Mouse (Mus musculus): ENCODE results near the gene Tagln.

DNA sequence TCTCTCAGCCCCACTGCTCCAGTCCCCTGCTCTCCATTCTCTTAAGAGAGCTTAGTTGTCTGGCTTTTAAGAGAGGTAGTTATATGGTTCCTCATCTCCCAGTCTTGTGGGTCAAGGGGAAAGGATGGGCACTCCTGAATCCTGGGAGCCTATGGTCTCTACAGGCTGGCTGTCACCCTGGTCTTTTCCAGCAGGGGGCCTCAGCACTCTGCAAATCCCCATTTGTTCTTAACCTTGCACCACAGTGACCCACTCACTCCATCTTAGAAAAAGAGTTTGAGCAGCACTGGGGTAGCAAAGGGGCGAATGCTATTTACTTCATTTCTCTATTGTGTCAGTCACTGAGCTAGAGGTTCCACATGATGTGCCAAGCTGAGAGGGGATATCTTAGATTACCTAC is 24.2 kb downstream of the Tagln start:
- TF ChIP-seq USF2 (IDR thresholded peaks at IDR 0.05; ENCODE audit: borderline replicate concordance in 1 of 2, insufficient read depth in 1 of 2, low read depth in 1 of 2, low read length in 2 of 2) (no peak), GABPA (IDR thresholded peaks at IDR 0.05; ENCODE audit: low read depth, low read length) (no peak), SIN3A (IDR thresholded peaks at IDR 0.05; ENCODE audit: low read length) (no peak), POLR2A (IDR thresholded peaks at IDR 0.05; ENCODE audit: control insufficient read depth in 1 of 2, insufficient read depth in 1 of 2, low read depth in 1 of 2, low read length in 2 of 2, poor library complexity in 1 of 2) (no peak), MEF2A (IDR thresholded peaks at IDR 0.05; ENCODE audit: extremely low read depth, insufficient replicate concordance, low read depth, low read length, poor library complexity, severe bottlenecking) (no peak), EP300 (IDR thresholded peaks at IDR 0.05; ENCODE audit: low read depth in 1 of 2, low read length in 2 of 2) (no peak), KAT2A (conservative IDR thresholded peaks at IDR 0.05; ENCODE audit: low read depth, low read length) (no peak)
